Mouse (Mus musculus): ENCODE results near the gene Olfr750. TPM values are rescaled to one million over a fixed set of nuclear protein-coding genes. Genes with fewer than 3 reads are reported as not detected.
"Not testable (repeated sequence)": the region's sequence is repeated elsewhere in the genome, so short reads cannot be mapped to it uniquely, and the experiment has no call there.

Gene Olfr750
- polyA plus RNA-seq, 1 experiment, result not detected

GRCm38 (mm10) chr14:51101284-51101683 is 27.0 kb upstream of the Olfr750 start:
- Histone ChIP-seq H3K27ac (ENCODE audit: insufficient read depth, low read depth, low read length) (no peak overlapping the region), H3K36me3 (ENCODE audit: control insufficient read depth, insufficient read depth, low read length) (peaks cover 10% of the 10 kb centered on the region), H3K4me1 (ENCODE audit: control insufficient read depth, insufficient read depth, insufficient read length, low read length) (no peaks in the 10 kb centered on the region), H3K27me3 (ENCODE audit: control insufficient read depth, insufficient read depth, low read length) (no peaks in the 10 kb centered on the region), H3K4me3 (ENCODE audit: low read depth, low read length) (no peak overlapping the region)
- WGBS, result 39% methylated on average over 9 of the region's 9 CpGs
- no peak for TF ChIP-seq POLR2A (IDR thresholded peaks at IDR 0.05; ENCODE audit: low read depth, low read length)
- TF ChIP-seq CTCF (IDR thresholded peaks at IDR 0.05; ENCODE audit: extremely low read depth, insufficient read length, insufficient replicate concordance, low read depth, low read length), result no peak

- Histone ChIP-seq H3K4me3 (ENCODE audit: low read depth, low read length) (no peak overlapping the region), H3K27ac (ENCODE audit: insufficient read depth, low read depth, low read length) (no peak overlapping the region), H3K36me3 (ENCODE audit: control insufficient read depth, insufficient read depth, low read length) (no peaks in the 10 kb centered on the region), H3K27me3 (ENCODE audit: control insufficient read depth, insufficient read depth, low read length) (no peaks in the 10 kb centered on the region), H3K4me1 (ENCODE audit: control insufficient read depth, insufficient read depth, insufficient read length, low read length) (peaks cover 2% of the 10 kb centered on the region; the same call in 1 of the 2 replicates)
- no peak for TF ChIP-seq POLR2A (IDR thresholded peaks at IDR 0.05; ENCODE audit: low read depth, low read length)
- TF ChIP-seq CTCF (IDR thresholded peaks at IDR 0.05; ENCODE audit: extremely low read depth, insufficient read length, insufficient replicate concordance, low read depth, low read length), result no peak
- 93% methylated on average over 11 of the region's 11 CpGs for WGBS
Observed at GRCm38 (mm10) chr14:51098921-51099320, 24.7 kb upstream of the Olfr750 start.

DNA sequence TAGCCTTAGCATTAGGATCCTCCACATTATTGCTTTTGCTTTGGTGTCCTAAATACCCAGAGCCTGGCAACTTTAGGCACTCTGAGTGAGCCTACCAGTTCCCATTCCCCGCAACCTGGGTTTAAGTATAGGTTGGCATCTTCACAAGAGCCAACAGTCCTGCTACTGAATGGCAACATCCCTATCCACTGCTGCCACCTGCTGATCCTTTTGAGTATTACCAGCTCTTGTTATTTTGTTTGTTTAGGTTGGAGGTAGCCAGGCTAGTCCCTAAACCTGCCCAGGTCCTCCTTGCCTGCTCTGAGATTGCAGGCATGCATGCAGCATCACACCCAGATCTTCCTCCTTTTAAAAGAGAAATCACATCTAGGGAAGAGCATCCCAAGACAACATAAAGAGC is 24.1 kb upstream of the Olfr750 start:
- not testable (repeated sequence) for H3K4me3 ChIP-seq (ENCODE audit: low read depth, low read length); H3K4me1 ChIP-seq (ENCODE audit: control insufficient read depth, insufficient read depth, insufficient read length, low read length); H3K27ac ChIP-seq (ENCODE audit: insufficient read depth, low read depth, low read length); H3K27me3 ChIP-seq (ENCODE audit: control insufficient read depth, insufficient read depth, low read length); H3K36me3 ChIP-seq (ENCODE audit: control insufficient read depth, insufficient read depth, low read length)
- 4% methylated on average over 1 of the region's 1 CpGs for WGBS
- peak; percentile 55; the same call in 1 of the 2 replicates for TF ChIP-seq CTCF (IDR thresholded peaks at IDR 0.05; ENCODE audit: extremely low read depth, insufficient read length, insufficient replicate concordance, low read depth, low read length)

DNA sequence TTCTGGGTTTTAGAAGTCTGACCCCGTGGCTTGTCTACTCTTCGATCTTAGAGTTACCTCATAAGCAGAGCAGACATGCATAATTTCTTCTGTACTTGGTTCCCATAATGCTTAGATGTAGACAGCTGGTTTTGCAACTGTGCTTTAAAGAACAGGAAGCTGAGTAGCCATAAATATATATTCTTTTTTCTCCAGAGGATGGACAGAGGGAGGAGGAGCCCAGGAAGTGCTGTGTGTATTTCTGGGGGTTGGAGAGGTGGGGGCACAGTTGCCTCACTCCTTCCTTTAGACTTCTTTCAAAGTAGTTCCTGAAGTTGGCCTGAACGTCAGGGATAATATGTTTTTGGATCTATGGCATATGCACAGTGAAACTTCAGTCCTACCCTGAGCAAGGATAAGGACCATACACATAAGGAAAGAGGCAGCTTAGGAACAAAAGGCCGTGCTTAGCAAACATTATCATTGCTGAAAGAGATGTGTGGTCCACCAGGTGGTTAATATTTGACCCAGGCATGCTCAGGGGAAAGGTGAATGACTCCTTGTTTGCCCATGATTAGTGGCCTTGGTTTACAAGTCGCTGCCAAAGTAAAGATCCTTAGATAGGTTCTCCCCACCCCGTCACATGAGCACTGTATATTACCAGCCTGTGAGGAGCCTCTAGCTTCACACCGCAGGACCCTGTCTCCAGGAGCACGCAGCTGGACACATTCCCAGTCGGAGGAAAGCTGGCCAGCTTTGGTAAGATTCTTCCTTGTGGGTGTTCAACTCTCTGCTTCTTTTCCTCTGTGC is 21.7 kb upstream of the Olfr750 start:
- TF ChIP-seq CTCF (IDR thresholded peaks at IDR 0.05; ENCODE audit: extremely low read depth, insufficient read length, insufficient replicate concordance, low read depth, low read length), result no peak
- no peak; the same call in 1 of the 2 replicates for TF ChIP-seq POLR2A (IDR thresholded peaks at IDR 0.05; ENCODE audit: low read depth, low read length)
- Histone ChIP-seq H3K27me3 (ENCODE audit: control insufficient read depth, insufficient read depth, low read length) (no peaks in the 10 kb centered on the region), H3K4me3 (ENCODE audit: low read depth, low read length) (peak overlapping the region; percentile 28; the same call in 1 of the 2 replicates), H3K4me1 (ENCODE audit: control insufficient read depth, insufficient read depth, insufficient read length, low read length) (peaks cover 2% of the 10 kb centered on the region; the same call in 1 of the 2 replicates), H3K27ac (ENCODE audit: insufficient read depth, low read depth, low read length) (peak overlapping the region; percentile 83), H3K36me3 (ENCODE audit: control insufficient read depth, insufficient read depth, low read length) (no peaks in the 10 kb centered on the region)
- 16% methylated on average over 9 of the region's 9 CpGs for WGBS

DNA sequence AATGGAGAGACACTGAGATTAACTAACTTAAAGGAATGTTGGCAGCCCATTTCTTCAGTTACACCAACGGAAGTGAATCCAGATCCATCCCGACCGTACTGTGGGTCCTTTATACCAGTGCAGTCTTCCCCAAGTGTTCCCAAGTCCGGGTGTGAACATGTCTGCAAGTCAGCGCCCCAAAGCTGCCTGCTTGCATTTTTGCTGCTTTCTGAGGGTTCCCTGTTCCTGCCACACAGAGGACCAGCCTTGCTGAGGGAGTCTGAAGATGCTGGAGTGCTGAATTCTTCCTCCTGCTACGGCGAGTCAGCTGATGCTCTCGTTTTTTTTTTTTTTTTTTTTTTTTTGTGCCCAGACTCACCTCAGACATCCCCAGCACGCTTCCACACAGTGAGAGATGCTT is 20.7 kb upstream of the Olfr750 start:
- no peak overlapping the region for H3K27ac ChIP-seq (ENCODE audit: insufficient read depth, low read depth, low read length)
- WGBS, result 68% methylated on average over 9 of the region's 9 CpGs
- H3K4me3 ChIP-seq (ENCODE audit: low read depth, low read length), result no peak overlapping the region

GRCm38 (mm10) chr14:51094096-51094875 is 20.1 kb upstream of the Olfr750 start:
- no peaks in the 10 kb centered on the region for H3K36me3 ChIP-seq (ENCODE audit: control insufficient read depth, insufficient read depth, low read length)
- H3K4me3 ChIP-seq (ENCODE audit: low read depth, low read length), result no peak overlapping the region
- peaks cover 2% of the 10 kb centered on the region; the same call in 1 of the 2 replicates for H3K4me1 ChIP-seq (ENCODE audit: control insufficient read depth, insufficient read depth, insufficient read length, low read length)
- H3K27me3 ChIP-seq (ENCODE audit: control insufficient read depth, insufficient read depth, low read length), result no peaks in the 10 kb centered on the region
- TF ChIP-seq CTCF (IDR thresholded peaks at IDR 0.05; ENCODE audit: extremely low read depth, insufficient read length, insufficient replicate concordance, low read depth, low read length) (no peak), POLR2A (IDR thresholded peaks at IDR 0.05; ENCODE audit: low read depth, low read length) (no peak)
- 58% methylated on average over 5 of the region's 5 CpGs for WGBS
- peak overlapping the region; percentile 62; the same call in 1 of the 2 replicates for H3K27ac ChIP-seq (ENCODE audit: insufficient read depth, low read depth, low read length)

More for the DNA sequence above, 20.7 kb upstream of the Olfr750 start:
- no peaks in the 10 kb centered on the region for H3K27me3 ChIP-seq (ENCODE audit: control insufficient read depth, insufficient read depth, low read length)
- TF ChIP-seq CTCF (IDR thresholded peaks at IDR 0.05; ENCODE audit: extremely low read depth, insufficient read length, insufficient replicate concordance, low read depth, low read length), result no peak
- no peak for TF ChIP-seq POLR2A (IDR thresholded peaks at IDR 0.05; ENCODE audit: low read depth, low read length)
- H3K4me1 ChIP-seq (ENCODE audit: control insufficient read depth, insufficient read depth, insufficient read length, low read length), result peaks cover 2% of the 10 kb centered on the region; the same call in 1 of the 2 replicates
- H3K36me3 ChIP-seq (ENCODE audit: control insufficient read depth, insufficient read depth, low read length), result no peaks in the 10 kb centered on the region

- Histone ChIP-seq H3K27me3 (ENCODE audit: control insufficient read depth, insufficient read depth, low read length) (no peaks in the 10 kb centered on the region), H3K36me3 (ENCODE audit: control insufficient read depth, insufficient read depth, low read length) (no peaks in the 10 kb centered on the region), H3K4me1 (ENCODE audit: control insufficient read depth, insufficient read depth, insufficient read length, low read length) (peaks cover 2% of the 10 kb centered on the region; the same call in 1 of the 2 replicates), H3K4me3 (ENCODE audit: low read depth, low read length) (no peak overlapping the region), H3K27ac (ENCODE audit: insufficient read depth, low read depth, low read length) (peak overlapping the region; percentile 62; the same call in 1 of the 2 replicates)
- WGBS, result 14% methylated on average over 3 of the region's 3 CpGs
- no peak for TF ChIP-seq CTCF (IDR thresholded peaks at IDR 0.05; ENCODE audit: extremely low read depth, insufficient read length, insufficient replicate concordance, low read depth, low read length)
- TF ChIP-seq POLR2A (IDR thresholded peaks at IDR 0.05; ENCODE audit: low read depth, low read length), result no peak
Observed at GRCm38 (mm10) chr14:51093496-51093895, 19.3 kb upstream of the Olfr750 start.

Measured in small intestine, adult 2 months (tissue).